Mouse (Mus musculus): Measurements from ENCODE around the gene Zfp386. TPM values are rescaled to one million over a fixed set of nuclear protein-coding genes. Genes with fewer than 3 reads are reported as not detected.
A peak's percentile ranks its signal among the peaks of the same experiment; 100 is the strongest.

Gene Zfp386
- polyA plus RNA-seq, 1 experiment from 2014 or later = 48.5 TPM

GRCm38 (mm10) chr12:116049701-116050100 is 2.2 kb downstream of the Zfp386 start:
- no peak for DNase-seq (ENCODE audit: low spot score)

GRCm38 (mm10) chr12:116054342-116054741 is 6.8 kb downstream of the Zfp386 start:
- Histone ChIP-seq H3K4me3 (replicated peaks; ENCODE audit: low read length) (no peak overlapping the region), H3K9ac (no peak overlapping the region), H3K27ac (no peak overlapping the region), H3K36me3 (replicated peaks; ENCODE audit: control insufficient read depth, insufficient read depth) (peaks cover 57% of the 10 kb centered on the region), H3K9me3 (ENCODE audit: control insufficient read depth, low read length) (peaks cover 42% of the 10 kb centered on the region), H3K4me2 (replicated peaks) (no peak overlapping the region), H3K27me3 (ENCODE audit: control insufficient read depth, insufficient read depth, low read length) (no peaks in the 10 kb centered on the region), H3K4me1 (replicated peaks; ENCODE audit: control insufficient read depth, insufficient read depth, low read length) (peaks cover 3% of the 10 kb centered on the region; the same call in 1 of the 2 replicates)
- DNase-seq (ENCODE audit: low spot score) = no peak
- no peak for ATAC-seq (ENCODE audit: low FRiP score)
- WGBS = 97% methylated on average over 8 of the region's 8 CpGs

More at GRCm38 (mm10) chr12:116049701-116050100, 2.2 kb downstream of the Zfp386 start:
- H3K27me3 ChIP-seq (ENCODE audit: control insufficient read depth, insufficient read depth, low read length) = no peaks in the 10 kb centered on the region
- peak overlapping the region; percentile 58; the same call in 1 of the 2 replicates for H3K4me2 ChIP-seq (replicated peaks)
- H3K9me3 ChIP-seq (ENCODE audit: control insufficient read depth, low read length) = peaks cover 11% of the 10 kb centered on the region; the same call in 1 of the 2 replicates
- ATAC-seq (ENCODE audit: low FRiP score) = no peak
- WGBS = 92% methylated on average over 6 of the region's 6 CpGs
- H3K4me1 ChIP-seq (replicated peaks; ENCODE audit: control insufficient read depth, insufficient read depth, low read length) = peaks cover 14% of the 10 kb centered on the region
- no peak overlapping the region for H3K27ac ChIP-seq
- no peak overlapping the region for H3K9ac ChIP-seq
- H3K36me3 ChIP-seq (replicated peaks; ENCODE audit: control insufficient read depth, insufficient read depth) = peaks cover 16% of the 10 kb centered on the region
- no peak overlapping the region for H3K4me3 ChIP-seq (replicated peaks; ENCODE audit: low read length)

GRCm38 (mm10) chr12:116056112-116056511 is 8.6 kb downstream of the Zfp386 start:
- Histone ChIP-seq H3K9me3 (ENCODE audit: control insufficient read depth, low read length) (peaks cover 60% of the 10 kb centered on the region), H3K36me3 (replicated peaks; ENCODE audit: control insufficient read depth, insufficient read depth) (peaks cover 73% of the 10 kb centered on the region), H3K4me2 (replicated peaks) (no peak overlapping the region), H3K9ac (no peak overlapping the region), H3K4me1 (replicated peaks; ENCODE audit: control insufficient read depth, insufficient read depth, low read length) (no peaks in the 10 kb centered on the region), H3K4me3 (replicated peaks; ENCODE audit: low read length) (no peak overlapping the region), H3K27me3 (ENCODE audit: control insufficient read depth, insufficient read depth, low read length) (no peaks in the 10 kb centered on the region), H3K27ac (no peak overlapping the region)
- 92% methylated on average over 3 of the region's 3 CpGs for WGBS
- no peak for ATAC-seq (ENCODE audit: low FRiP score)
- no peak for DNase-seq (ENCODE audit: low spot score)

GRCm38 (mm10) chr12:116061561-116062193 is 14.2 kb downstream of the Zfp386 start:
- H3K9ac ChIP-seq = no peak overlapping the region
- ATAC-seq (ENCODE audit: low FRiP score) = peak; percentile 34; the same call in 1 of the 2 replicates
- no peaks in the 10 kb centered on the region for H3K4me1 ChIP-seq (replicated peaks; ENCODE audit: control insufficient read depth, insufficient read depth, low read length)
- H3K4me3 ChIP-seq (replicated peaks; ENCODE audit: low read length) = no peak overlapping the region
- no peaks in the 10 kb centered on the region for H3K27me3 ChIP-seq (ENCODE audit: control insufficient read depth, insufficient read depth, low read length)
- peaks cover 52% of the 10 kb centered on the region for H3K9me3 ChIP-seq (ENCODE audit: control insufficient read depth, low read length)
- H3K36me3 ChIP-seq (replicated peaks; ENCODE audit: control insufficient read depth, insufficient read depth) = peaks cover 48% of the 10 kb centered on the region
- DNase-seq (ENCODE audit: low spot score) = no peak
- H3K27ac ChIP-seq = no peak overlapping the region
- no peak overlapping the region for H3K4me2 ChIP-seq (replicated peaks)
- WGBS = 95% methylated on average over 5 of the region's 5 CpGs

- Histone ChIP-seq H3K4me3 (replicated peaks; ENCODE audit: low read length) (no peak overlapping the region), H3K9ac (no peak overlapping the region), H3K4me1 (replicated peaks; ENCODE audit: control insufficient read depth, insufficient read depth, low read length) (no peaks in the 10 kb centered on the region), H3K9me3 (ENCODE audit: control insufficient read depth, low read length) (peaks cover 47% of the 10 kb centered on the region), H3K27me3 (ENCODE audit: control insufficient read depth, insufficient read depth, low read length) (no peaks in the 10 kb centered on the region), H3K36me3 (replicated peaks; ENCODE audit: control insufficient read depth, insufficient read depth) (peaks cover 43% of the 10 kb centered on the region), H3K4me2 (replicated peaks) (no peak overlapping the region), H3K27ac (no peak overlapping the region)
- WGBS = 96% methylated on average over 2 of the region's 2 CpGs
- ATAC-seq (ENCODE audit: low FRiP score) = peak; percentile 40; the same call in 1 of the 2 replicates
- DNase-seq (ENCODE audit: low spot score) = no peak
Measured at GRCm38 (mm10) chr12:116062194-116062583, 14.7 kb downstream of the Zfp386 start.

- Histone ChIP-seq H3K9me3 (ENCODE audit: control insufficient read depth, low read length) (peaks cover 47% of the 10 kb centered on the region), H3K4me3 (replicated peaks; ENCODE audit: low read length) (no peak overlapping the region), H3K4me1 (replicated peaks; ENCODE audit: control insufficient read depth, insufficient read depth, low read length) (no peaks in the 10 kb centered on the region), H3K27ac (no peak overlapping the region), H3K27me3 (ENCODE audit: control insufficient read depth, insufficient read depth, low read length) (no peaks in the 10 kb centered on the region), H3K9ac (no peak overlapping the region), H3K4me2 (replicated peaks) (no peak overlapping the region), H3K36me3 (replicated peaks; ENCODE audit: control insufficient read depth, insufficient read depth) (peaks cover 37% of the 10 kb centered on the region)
- ATAC-seq (ENCODE audit: low FRiP score) (no peak), DNase-seq (ENCODE audit: low spot score) (no peak)
- whole genome bisulfite sequencing = 95% methylated on average over 4 of the region's 4 CpGs
Measured at GRCm38 (mm10) chr12:116063020-116063419, 15.5 kb downstream of the Zfp386 start.

- no peak overlapping the region for H3K4me3 ChIP-seq (replicated peaks; ENCODE audit: low read length)
- ATAC-seq (ENCODE audit: low FRiP score) (peak; percentile 85), DNase-seq (ENCODE audit: low spot score) (peak; percentile 50)
- H3K4me1 ChIP-seq (replicated peaks; ENCODE audit: control insufficient read depth, insufficient read depth, low read length) = no peaks in the 10 kb centered on the region
- no peaks in the 10 kb centered on the region for H3K36me3 ChIP-seq (replicated peaks; ENCODE audit: control insufficient read depth, insufficient read depth)
- H3K9ac ChIP-seq = 0 out of 2 replicates have a peak overlapping the region, but pooled peaks have one; percentile 6
- H3K27me3 ChIP-seq (ENCODE audit: control insufficient read depth, insufficient read depth, low read length) = peaks cover 4% of the 10 kb centered on the region; the same call in 1 of the 2 replicates
- H3K27ac ChIP-seq = no peak overlapping the region
- WGBS = 23% methylated on average over 3 of the region's 3 CpGs
- H3K9me3 ChIP-seq (ENCODE audit: control insufficient read depth, low read length) = no peaks in the 10 kb centered on the region
- no peak overlapping the region for H3K4me2 ChIP-seq (replicated peaks)
Measured at GRCm38 (mm10) chr12:116071023-116071422, 23.5 kb downstream of the Zfp386 start.

- H3K4me3 ChIP-seq (replicated peaks; ENCODE audit: low read length) = peak within 1 kb of the TSS; percentile 56
- peaks cover 27% of the 10 kb centered on the region for H3K27me3 ChIP-seq (ENCODE audit: control insufficient read depth, insufficient read depth, low read length)
- H3K9ac ChIP-seq = peak within 1 kb of the TSS; percentile 70
- peaks cover 3% of the 10 kb centered on the region; the same call in 1 of the 2 replicates for H3K4me1 ChIP-seq (replicated peaks; ENCODE audit: control insufficient read depth, insufficient read depth, low read length)
- no peaks in the 10 kb centered on the region for H3K36me3 ChIP-seq (replicated peaks; ENCODE audit: control insufficient read depth, insufficient read depth)
- H3K27ac ChIP-seq = no peak within 1 kb of the TSS
- WGBS = 5% methylated on average over 30 of the region's 33 CpGs
- ATAC-seq (ENCODE audit: low FRiP score) (peak; percentile 92), DNase-seq (ENCODE audit: low spot score) (peak; percentile 64)
- peak within 1 kb of the TSS; percentile 85 for H3K4me2 ChIP-seq (replicated peaks)
- H3K9me3 ChIP-seq (ENCODE audit: control insufficient read depth, low read length) = no peaks in the 10 kb centered on the region
Measured at GRCm38 (mm10) chr12:116077074-116077854, 29.7 kb downstream of the Zfp386 start, which contains the start of gene Vipr2. Gene Vipr2 (plus strand): TSS chr12:116077726.

- no peaks in the 10 kb centered on the region for H3K36me3 ChIP-seq (replicated peaks; ENCODE audit: control insufficient read depth, insufficient read depth)
- DNase-seq (ENCODE audit: low spot score) = no peak
- H3K27me3 ChIP-seq (ENCODE audit: control insufficient read depth, insufficient read depth, low read length) = peaks cover 27% of the 10 kb centered on the region
- peak overlapping the region; percentile 85 for H3K4me2 ChIP-seq (replicated peaks)
- peak overlapping the region; percentile 70 for H3K9ac ChIP-seq
- WGBS = 1% methylated on average over 24 of the region's 24 CpGs
- no peak overlapping the region for H3K27ac ChIP-seq
- peak; percentile 21; the same call in 1 of the 2 replicates for ATAC-seq (ENCODE audit: low FRiP score)
- peak overlapping the region; percentile 56 for H3K4me3 ChIP-seq (replicated peaks; ENCODE audit: low read length)
- H3K4me1 ChIP-seq (replicated peaks; ENCODE audit: control insufficient read depth, insufficient read depth, low read length) = peaks cover 3% of the 10 kb centered on the region; the same call in 1 of the 2 replicates
- no peaks in the 10 kb centered on the region for H3K9me3 ChIP-seq (ENCODE audit: control insufficient read depth, low read length)
Measured at GRCm38 (mm10) chr12:116077855-116078366, 30.4 kb downstream of the Zfp386 start.

Data from hindbrain, embryonic 14.5 days (tissue).